Mouse (Mus musculus): ENCODE measurements around the gene Rack1. TPM values are rescaled to one million over a fixed set of nuclear protein-coding genes. Genes with fewer than 3 reads are reported as not detected.
"Not testable (repeated sequence)": the region's sequence is repeated elsewhere in the genome, so short reads cannot be mapped to it uniquely, and the experiment has no call there.

The Rack1 gene
- polyA plus RNA-seq, 1 experiment = 101 TPM

DNA sequence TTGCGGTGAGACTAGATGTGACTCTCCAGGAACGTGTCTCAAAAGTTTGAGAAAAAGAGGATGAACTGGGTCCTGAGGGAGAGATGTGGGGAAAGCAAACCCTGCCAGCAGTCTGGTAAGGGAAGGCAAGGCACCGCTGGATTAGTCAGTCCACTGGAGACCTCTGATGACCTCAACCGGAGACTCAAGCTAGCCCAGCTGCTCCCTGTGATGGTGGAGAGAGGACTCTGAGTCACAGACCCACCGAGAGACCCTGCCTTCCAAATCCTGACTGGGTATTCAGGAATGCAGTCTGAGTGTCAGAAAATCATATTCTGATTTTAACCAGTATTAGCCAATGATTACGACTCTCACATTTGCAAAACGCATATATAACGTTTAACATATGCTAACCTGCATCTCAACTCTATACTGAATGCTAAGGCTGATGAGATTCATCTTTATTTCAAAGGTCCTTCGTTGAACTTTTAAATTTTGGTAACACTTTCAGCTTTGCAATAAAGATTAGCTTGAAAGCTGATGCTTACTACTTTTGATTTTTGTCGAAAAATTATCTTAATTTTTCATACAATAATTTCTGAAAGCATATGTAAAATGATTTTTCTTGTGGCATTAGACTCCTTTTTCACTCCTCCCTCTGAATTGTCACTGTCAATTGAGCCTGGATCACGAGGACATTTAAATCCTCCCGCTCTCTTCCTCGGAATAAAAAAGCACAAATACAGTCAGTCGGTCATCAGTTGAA, 22.8 kb downstream of the Rack1 start:
- Histone ChIP-seq H3K4me3 (replicated peaks) (peak overlapping the region; percentile 62), H3K4me1 (ENCODE audit: control insufficient read depth) (peaks cover 59% of the 10 kb centered on the region), H3K27me3 (ENCODE audit: control insufficient read depth) (peaks cover 43% of the 10 kb centered on the region), H3K9me3 (ENCODE audit: control insufficient read depth, low read length) (peaks cover 6% of the 10 kb centered on the region), H3K36me3 (ENCODE audit: control insufficient read depth) (no peaks in the 10 kb centered on the region)
- TF ChIP-seq TAL1 (IDR thresholded peaks at IDR 0.05; ENCODE audit: low read length) = no peak
- no peak for TF ChIP-seq GATA1 (IDR thresholded peaks at IDR 0.05; ENCODE audit: low read length)

DNA sequence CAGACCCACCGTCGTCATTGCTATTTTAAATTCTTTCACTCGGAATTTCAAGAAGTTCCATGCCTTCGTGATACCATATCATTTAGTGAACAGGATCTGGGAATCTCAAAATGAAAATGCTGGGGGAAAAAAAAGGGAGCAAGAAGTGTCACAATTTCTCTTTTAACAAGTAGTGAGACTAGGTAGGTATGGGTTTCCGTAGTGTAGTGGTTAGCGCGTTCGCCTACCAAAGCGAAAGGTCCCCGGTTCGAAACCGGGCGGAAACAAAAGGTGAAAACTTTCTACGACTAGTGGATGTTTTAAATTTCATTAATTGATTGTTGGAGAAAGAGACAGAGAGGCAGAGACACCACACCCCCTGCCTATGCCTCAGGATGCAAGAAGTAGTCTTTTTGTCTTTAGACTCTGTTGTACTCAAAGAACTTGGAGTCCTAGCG, 23.4 kb downstream of the Rack1 start:
- H3K4me3 ChIP-seq (replicated peaks) = peak overlapping the region; percentile 62
- peaks cover 45% of the 10 kb centered on the region for H3K27me3 ChIP-seq (ENCODE audit: control insufficient read depth)
- H3K9me3 ChIP-seq (ENCODE audit: control insufficient read depth, low read length) = peaks cover 9% of the 10 kb centered on the region
- peaks cover 53% of the 10 kb centered on the region for H3K4me1 ChIP-seq (ENCODE audit: control insufficient read depth)
- no peaks in the 10 kb centered on the region for H3K36me3 ChIP-seq (ENCODE audit: control insufficient read depth)
- TF ChIP-seq TAL1 (IDR thresholded peaks at IDR 0.05; ENCODE audit: low read length) = no peak
- TF ChIP-seq GATA1 (IDR thresholded peaks at IDR 0.05; ENCODE audit: low read length) = no peak

DNA sequence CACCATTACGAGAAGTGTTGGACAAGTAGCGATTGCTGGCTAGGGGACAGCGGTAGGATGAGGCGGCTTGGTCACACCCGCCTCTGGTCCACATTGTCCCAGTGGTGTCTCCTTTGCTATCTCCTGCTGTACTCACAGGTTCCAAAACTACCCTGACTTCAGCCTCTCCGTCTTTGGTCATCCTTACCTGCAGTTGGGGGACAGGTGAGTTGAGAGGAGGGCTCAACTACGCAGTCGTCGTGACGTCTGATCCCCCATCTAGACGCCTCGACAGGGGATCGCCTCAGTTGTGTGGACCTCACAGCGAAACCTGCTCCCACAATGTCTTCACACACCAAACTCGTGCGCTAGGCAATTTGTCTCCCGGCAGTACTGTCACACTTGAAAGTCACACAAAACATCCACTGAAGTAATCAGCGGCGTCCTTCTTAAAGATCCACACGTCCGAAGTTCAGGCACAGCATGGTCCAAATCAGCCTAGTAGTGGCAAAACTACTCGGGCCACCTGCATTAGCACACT, 24.2 kb downstream of the Rack1 start:
- Histone ChIP-seq H3K4me1 (ENCODE audit: control insufficient read depth) (peaks cover 51% of the 10 kb centered on the region), H3K27me3 (ENCODE audit: control insufficient read depth) (peaks cover 45% of the 10 kb centered on the region), H3K4me3 (replicated peaks) (peak overlapping the region; percentile 62), H3K9me3 (ENCODE audit: control insufficient read depth, low read length) (peaks cover 11% of the 10 kb centered on the region), H3K36me3 (ENCODE audit: control insufficient read depth) (no peaks in the 10 kb centered on the region)
- TF ChIP-seq GATA1 (IDR thresholded peaks at IDR 0.05; ENCODE audit: low read length) = no peak
- no peak for TF ChIP-seq TAL1 (IDR thresholded peaks at IDR 0.05; ENCODE audit: low read length)

DNA sequence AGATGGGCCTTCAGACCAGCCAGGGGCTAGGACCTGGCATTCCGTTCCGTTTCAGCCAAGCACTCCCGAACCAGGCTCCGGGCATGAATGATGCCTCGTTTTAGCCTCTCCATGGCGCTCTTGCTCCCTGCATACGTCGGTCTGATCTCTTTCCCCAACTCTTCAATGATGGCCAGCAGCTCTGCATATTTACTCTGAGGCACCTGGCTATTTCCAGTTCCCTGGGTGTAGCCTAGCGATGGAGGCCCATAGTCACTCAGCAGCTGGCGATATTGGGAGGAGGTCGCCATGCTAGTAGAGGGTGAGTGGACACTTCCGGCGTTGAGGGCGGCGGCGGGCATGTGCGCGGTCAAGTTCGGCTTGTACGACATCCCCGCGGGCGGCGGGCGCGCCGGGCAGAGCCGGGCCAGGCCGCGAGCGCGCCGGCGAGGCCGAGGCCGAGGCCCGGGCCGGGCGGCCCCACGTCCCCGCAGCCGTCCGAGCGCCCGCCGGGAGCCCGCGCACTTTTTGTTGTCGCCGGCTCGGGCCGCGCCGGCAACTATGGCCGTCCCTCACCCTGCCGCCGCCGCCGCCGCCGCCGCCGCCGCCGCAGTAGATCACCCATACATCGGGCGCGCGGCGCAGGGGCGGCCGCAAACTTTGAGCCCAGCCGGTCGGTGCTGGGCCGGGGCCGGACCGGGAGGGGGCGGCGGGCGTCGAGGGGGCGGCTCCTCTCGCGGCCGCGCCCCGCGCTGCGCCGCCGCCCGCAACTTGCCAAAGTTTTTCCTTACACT, 26.0 kb downstream of the Rack1 start, which contains the start of the genes Trim7 and Gm12184:
Trim7 (plus strand) TSS at position 162 of the 773 bp plus-strand sequence.
Gm12184 (minus strand) TSS at position 677 of the 773 bp plus-strand sequence.
- Histone ChIP-seq H3K4me1 (ENCODE audit: control insufficient read depth) (peaks cover 35% of the 10 kb centered on the region), H3K27me3 (ENCODE audit: control insufficient read depth) (peaks cover 45% of the 10 kb centered on the region), H3K9me3 (ENCODE audit: control insufficient read depth, low read length) (peaks cover 11% of the 10 kb centered on the region), H3K4me3 (replicated peaks) (peak within 1 kb of the TSS; percentile 66)
- not testable (repeated sequence) for H3K36me3 ChIP-seq (ENCODE audit: control insufficient read depth)

DNA sequence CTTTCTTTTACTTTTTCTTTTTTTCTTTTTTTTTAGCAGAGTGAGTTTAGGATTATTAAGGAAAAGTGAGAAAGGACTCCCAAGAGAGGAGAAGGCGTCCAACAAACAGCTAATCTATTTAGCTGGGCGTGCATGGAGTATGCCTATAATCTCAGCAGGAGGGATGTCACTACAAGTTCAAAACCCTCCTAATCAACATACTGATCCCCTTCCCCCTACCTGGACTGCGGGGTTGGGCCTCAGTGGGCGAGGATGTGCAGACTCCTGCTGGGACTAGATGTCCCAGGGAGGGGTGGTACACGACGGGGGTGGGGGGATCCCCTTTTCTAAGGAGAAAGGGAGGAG, 26.6 kb downstream of the Rack1 start:
- no peak for TF ChIP-seq GATA1 (IDR thresholded peaks at IDR 0.05; ENCODE audit: low read length)
- TF ChIP-seq TAL1 (IDR thresholded peaks at IDR 0.05; ENCODE audit: low read length) = no peak
- Histone ChIP-seq H3K27me3 (ENCODE audit: control insufficient read depth) (peaks cover 45% of the 10 kb centered on the region), H3K4me1 (ENCODE audit: control insufficient read depth) (peaks cover 34% of the 10 kb centered on the region), H3K4me3 (replicated peaks) (peak overlapping the region; percentile 66), H3K9me3 (ENCODE audit: control insufficient read depth, low read length) (peaks cover 11% of the 10 kb centered on the region), H3K36me3 (ENCODE audit: control insufficient read depth) (no peaks in the 10 kb centered on the region)

DNA sequence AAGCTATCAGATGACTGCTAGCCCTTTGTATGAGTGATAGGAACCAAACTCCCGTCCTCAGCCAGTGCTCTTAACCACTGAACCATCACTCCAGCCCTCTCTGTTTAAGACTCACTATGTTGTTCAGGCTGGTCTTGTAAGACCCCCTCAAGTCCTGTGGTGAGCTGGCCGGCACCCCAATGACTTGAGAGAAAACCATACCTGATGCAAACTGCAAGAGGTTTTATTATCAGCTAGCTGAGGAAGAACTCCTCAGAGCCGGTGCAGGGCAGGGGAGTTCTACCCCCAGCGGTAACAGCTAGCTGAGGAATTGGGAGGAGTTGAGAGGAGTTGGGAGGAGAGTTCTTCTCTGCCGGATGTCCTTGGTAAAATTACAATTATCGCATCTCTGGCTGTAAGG, 27.8 kb downstream of the Rack1 start:
- Histone ChIP-seq H3K4me3 (replicated peaks) (no peak overlapping the region), H3K36me3 (ENCODE audit: control insufficient read depth) (no peaks in the 10 kb centered on the region), H3K9me3 (ENCODE audit: control insufficient read depth, low read length) (peaks cover 11% of the 10 kb centered on the region), H3K4me1 (ENCODE audit: control insufficient read depth) (peaks cover 32% of the 10 kb centered on the region), H3K27me3 (ENCODE audit: control insufficient read depth) (peaks cover 41% of the 10 kb centered on the region)
- no peak for TF ChIP-seq GATA1 (IDR thresholded peaks at IDR 0.05; ENCODE audit: low read length)
- no peak for TF ChIP-seq TAL1 (IDR thresholded peaks at IDR 0.05; ENCODE audit: low read length)

DNA sequence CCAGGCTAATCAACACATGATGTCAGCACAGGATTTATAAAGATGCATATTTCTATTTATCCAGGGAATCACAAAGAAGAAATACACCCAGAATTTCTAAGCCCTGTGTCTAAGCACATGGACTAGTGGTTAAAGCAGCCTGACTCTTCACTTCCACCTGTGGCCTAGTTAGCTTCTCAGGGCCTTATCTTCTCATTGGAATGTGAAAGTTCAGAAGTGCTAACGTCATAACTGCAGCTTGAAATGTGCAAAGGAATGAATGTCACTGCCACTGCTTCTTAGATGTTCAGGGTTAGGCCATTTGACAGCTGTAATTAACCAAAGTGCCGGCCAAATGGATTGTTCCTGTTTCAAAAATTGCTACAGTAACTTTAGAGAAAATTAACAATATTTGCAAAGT, 30.1 kb downstream of the Rack1 start:
- TF ChIP-seq TAL1 (IDR thresholded peaks at IDR 0.05; ENCODE audit: low read length) (no peak), GATA1 (IDR thresholded peaks at IDR 0.05; ENCODE audit: low read length) (no peak)
- peaks cover 35% of the 10 kb centered on the region for H3K4me1 ChIP-seq (ENCODE audit: control insufficient read depth)
- H3K9me3 ChIP-seq (ENCODE audit: control insufficient read depth, low read length) = peaks cover 11% of the 10 kb centered on the region

DNA sequence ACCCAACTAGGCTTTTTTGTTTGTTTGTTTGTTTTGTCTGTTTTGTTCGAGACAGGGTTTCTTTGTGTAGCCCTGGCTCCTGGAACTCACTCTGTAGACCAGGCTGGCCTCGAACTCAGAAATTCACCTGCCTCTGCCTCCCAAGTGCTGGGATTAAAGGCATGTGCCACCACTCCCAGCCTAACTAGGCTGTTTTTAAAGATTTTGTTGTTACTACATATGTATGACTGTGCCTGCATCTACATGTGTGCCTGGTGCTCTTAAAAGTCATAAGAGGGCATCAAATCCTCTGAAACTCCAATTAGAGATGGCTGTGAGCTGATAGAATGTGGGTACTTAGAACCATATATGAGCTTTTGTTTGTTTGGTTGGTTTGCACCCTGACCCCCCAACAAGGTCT, 31.1 kb downstream of the Rack1 start:
- no peak for TF ChIP-seq GATA1 (IDR thresholded peaks at IDR 0.05; ENCODE audit: low read length)
- no peak for TF ChIP-seq TAL1 (IDR thresholded peaks at IDR 0.05; ENCODE audit: low read length)
- H3K36me3 ChIP-seq (ENCODE audit: control insufficient read depth) = no peaks in the 10 kb centered on the region
- peaks cover 25% of the 10 kb centered on the region for H3K27me3 ChIP-seq (ENCODE audit: control insufficient read depth)
- peaks cover 11% of the 10 kb centered on the region for H3K9me3 ChIP-seq (ENCODE audit: control insufficient read depth, low read length)
- H3K4me1 ChIP-seq (ENCODE audit: control insufficient read depth) = peaks cover 33% of the 10 kb centered on the region
- no peak overlapping the region for H3K4me3 ChIP-seq (replicated peaks)

More for the DNA sequence above, 30.1 kb downstream of the Rack1 start:
- Histone ChIP-seq H3K36me3 (ENCODE audit: control insufficient read depth) (no peaks in the 10 kb centered on the region), H3K4me3 (replicated peaks) (no peak overlapping the region), H3K27me3 (ENCODE audit: control insufficient read depth) (peaks cover 23% of the 10 kb centered on the region)

DNA sequence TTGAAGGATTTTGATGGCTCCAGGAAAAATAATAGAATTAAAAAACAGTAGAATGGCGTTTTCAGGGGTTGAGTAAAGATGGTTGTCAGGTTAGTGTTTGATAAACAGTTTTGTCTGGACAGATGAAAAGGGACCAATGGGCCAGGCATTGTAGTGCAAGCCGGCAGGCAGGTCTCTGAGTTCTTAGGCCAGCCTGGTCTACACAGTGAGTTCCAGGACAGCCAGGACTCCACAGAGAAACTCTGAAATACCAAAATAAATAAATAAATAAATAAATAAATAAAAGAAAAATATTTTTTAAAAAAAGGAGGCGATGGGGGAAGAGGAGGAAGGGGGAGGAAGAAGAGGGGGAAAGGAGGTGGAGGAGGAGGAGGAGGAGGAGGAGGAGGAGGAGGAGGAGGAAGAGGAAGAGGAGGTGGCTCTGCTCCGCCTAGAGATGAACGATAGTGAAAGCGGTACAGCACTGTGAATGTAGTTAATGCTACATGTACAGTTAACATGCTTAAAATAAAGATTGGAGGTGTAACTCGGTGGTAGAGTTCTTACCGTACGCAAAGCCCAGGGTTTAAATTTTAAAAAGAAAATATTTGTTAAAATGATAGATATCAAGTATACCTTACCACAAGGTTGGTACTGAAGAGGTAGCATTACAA, 33.1 kb downstream of the Rack1 start:
- H3K27me3 ChIP-seq (ENCODE audit: control insufficient read depth) = peaks cover 28% of the 10 kb centered on the region
- no peaks in the 10 kb centered on the region for H3K36me3 ChIP-seq (ENCODE audit: control insufficient read depth)
- peak overlapping the region; percentile 66 for H3K4me3 ChIP-seq (replicated peaks)
- H3K4me1 ChIP-seq (ENCODE audit: control insufficient read depth) = peaks cover 38% of the 10 kb centered on the region
- peaks cover 2% of the 10 kb centered on the region; the same call in 1 of the 2 replicates for H3K9me3 ChIP-seq (ENCODE audit: control insufficient read depth, low read length)
- TF ChIP-seq TAL1 (IDR thresholded peaks at IDR 0.05; ENCODE audit: low read length) = no peak

Measured in erythroblast, embryonic 14.5 days (primary cell).